Mouse (Mus musculus) frontal cortex, postnatal 10 days (tissue): Measurements from ENCODE around the gene Relb.

Experiments
- DNase-seq, 2 experiments: peaks; one replicate each; pipeline ENCODE4 v3.0.0; 2022; ENCODE audit warnings: low spot score in 2 of 2, mixed read lengths in 1 of 2

The Relb gene

DNA sequence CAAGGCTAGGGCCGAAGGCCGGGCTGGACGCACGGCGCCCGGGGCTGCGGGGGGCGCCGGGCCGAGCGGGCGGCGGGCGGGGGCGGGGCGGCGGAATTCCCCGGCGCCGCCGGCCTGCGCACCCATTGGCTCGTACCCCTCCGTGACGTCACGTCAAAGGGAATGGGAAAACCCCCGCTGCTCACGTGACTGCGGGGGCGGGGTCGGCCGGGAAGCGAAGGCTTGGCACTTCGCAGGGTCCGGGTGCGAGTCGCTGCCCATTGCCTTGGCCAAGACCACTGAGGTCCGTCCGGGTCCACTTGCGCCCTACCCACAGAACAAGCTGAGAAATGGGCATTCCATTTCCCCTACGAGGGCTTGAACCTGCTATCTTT, at the start of gene Relb:
Gene Relb, minus strand, starts transcription at position 78 of the 374 bp plus-strand sequence.
- DNase-seq, result peak; percentile 85 to 92

GRCm38 (mm10) chr7:19678901-19679300, 49.7 kb upstream of the Relb start:
- DNase-seq, result no peak

GRCm38 (mm10) chr7:19677872-19678271, 48.6 kb upstream of the Relb start, which contains the start of gene Apoc2:
TSS of gene Apoc2 (minus strand) at chr7:19677941.
- DNase-seq, result no peak

- DNase-seq, result no peak
Measured at GRCm38 (mm10) chr7:19676662-19677061, 47.4 kb upstream of the Relb start.

DNA sequence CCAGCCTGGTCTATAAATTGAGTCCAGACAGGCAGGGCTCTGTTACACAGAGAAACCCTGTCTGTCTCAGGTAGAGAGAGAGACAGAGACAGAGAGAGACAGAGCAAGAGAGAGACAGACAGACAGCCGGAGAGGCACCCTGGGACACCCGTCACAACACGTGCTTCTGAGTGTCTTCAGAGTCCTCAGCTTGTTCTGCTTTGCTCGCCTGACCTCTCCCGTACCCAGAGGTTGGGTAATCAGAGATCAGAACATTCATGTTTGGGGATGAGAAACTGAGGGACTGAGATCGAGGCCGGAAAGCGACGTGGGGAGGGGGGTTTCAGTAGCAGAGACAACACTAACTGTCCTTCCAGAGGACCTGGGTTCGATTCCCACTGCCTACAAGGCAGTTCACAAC, 46.6 kb upstream of the Relb start:
- no peak for DNase-seq

DNA sequence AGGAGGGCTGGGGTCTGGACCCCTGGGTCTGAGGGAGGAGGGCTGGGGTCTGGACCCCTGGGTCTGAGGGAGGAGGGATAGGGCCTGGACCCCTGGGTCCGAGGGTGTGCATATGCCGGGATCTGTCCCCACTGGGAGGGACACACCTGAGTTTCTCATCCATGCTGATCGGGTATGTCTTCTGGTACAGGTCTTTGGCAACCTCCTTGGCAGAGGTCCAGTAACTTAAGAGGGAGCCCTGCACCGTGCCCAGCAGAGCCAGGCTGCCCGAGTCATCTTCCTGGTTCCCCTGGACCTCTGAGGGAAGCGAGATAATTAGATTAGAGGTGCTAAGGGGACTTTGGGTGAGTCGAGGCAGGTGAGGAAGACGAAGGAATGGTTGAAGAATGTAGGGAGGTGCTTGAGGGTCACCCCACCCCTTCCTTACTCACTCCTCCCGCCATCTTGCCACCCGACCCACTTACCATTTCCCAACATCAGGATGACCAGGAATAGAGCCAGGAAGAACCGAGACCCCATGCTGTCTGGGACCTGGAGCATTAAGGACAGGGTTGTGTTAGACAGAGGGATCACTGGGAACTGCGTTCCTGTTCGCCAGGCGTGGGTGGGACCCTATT, 44.0 kb upstream of the Relb start:
- no peak for DNase-seq

GRCm38 (mm10) chr7:19671511-19671910, 42.3 kb upstream of the Relb start:
- DNase-seq, result no peak

- DNase-seq, result peak; percentile 88 to 90
Measured at GRCm38 (mm10) chr7:19668947-19669721, 39.9 kb upstream of the Relb start.

DNA sequence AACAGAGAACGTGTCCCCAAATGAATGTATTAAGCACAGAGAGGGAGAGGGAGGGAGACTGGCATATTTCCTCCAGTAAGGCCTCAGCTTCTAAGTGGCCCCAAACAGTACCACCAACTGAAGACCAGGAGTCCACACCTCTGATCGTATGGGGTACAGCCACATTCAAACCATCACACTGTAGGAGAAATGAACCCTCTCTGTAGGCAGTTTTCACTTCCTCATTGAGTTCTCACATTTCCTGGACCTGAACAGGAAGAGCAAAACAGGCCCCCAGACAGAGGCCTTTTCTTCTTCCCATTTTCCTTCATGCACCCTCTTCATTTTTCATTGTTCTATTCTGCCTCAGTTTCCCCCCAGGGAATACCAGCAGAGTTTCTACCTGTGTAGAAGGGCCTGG, 38.2 kb upstream of the Relb start:
- DNase-seq, result no peak

GRCm38 (mm10) chr7:19666750-19667149, 37.5 kb upstream of the Relb start:
- DNase-seq, result no peak

- DNase-seq, result peak; percentile 94 to 96
Measured at GRCm38 (mm10) chr7:19664955-19665841, 36.0 kb upstream of the Relb start, which contains the start of gene Clptm1. TSS of gene Clptm1 (minus strand) at chr7:19665033.

DNA sequence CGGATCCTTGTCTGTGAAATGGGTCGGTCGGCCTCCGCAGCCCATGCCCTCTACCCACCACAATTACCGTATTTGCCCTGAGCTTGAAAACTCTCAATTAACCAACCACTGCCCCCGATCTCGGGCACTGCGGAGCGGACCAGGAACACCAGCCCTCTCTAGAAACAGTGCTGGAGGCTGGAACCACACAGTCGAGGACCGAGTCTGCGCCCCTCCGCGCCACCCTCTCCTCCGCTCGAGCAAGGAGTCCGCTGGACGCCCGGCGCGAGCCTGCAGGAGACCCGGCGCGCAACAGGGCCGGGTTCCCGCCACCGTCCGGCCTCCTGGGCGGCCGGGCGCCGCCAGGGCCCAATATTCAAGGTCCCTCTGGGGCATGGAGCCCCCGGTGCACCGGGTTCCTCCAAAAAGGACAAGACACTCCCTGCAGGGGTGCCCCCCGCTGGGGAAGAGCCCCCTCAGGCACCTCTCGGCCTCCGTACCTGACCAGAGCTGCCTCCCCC, 35.3 kb upstream of the Relb start:
- peak in 1 of 2 experiments; percentile 36 for DNase-seq

GRCm38 (mm10) chr7:19663940-19664339, 34.7 kb upstream of the Relb start:
- DNase-seq, result peak in 1 of 2 experiments; percentile 26

GRCm38 (mm10) chr7:19652614-19653013, 23.4 kb upstream of the Relb start:
- no peak for DNase-seq

- no peak for DNase-seq
Measured at GRCm38 (mm10) chr7:19651063-19651786, 22.0 kb upstream of the Relb start.

DNA sequence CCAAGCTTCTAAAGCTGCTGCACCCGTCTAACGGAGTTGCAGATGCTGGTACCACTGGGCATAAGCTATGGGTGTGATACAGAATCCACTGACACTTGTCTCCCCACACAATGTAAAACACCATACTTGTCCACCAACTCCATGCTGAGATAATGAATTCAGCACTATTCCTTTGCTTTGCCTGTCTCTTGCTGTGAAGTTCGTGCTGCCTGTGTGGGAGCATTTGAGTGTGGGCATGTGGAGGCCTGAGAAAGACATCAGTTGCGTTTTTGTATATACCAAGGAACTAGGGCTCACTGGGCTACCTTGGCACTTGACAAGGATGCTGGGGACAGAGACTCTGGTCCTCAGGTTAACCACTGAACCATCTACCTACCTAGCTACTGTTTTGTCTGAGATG, 12.0 kb upstream of the Relb start:
- no peak for DNase-seq

DNA sequence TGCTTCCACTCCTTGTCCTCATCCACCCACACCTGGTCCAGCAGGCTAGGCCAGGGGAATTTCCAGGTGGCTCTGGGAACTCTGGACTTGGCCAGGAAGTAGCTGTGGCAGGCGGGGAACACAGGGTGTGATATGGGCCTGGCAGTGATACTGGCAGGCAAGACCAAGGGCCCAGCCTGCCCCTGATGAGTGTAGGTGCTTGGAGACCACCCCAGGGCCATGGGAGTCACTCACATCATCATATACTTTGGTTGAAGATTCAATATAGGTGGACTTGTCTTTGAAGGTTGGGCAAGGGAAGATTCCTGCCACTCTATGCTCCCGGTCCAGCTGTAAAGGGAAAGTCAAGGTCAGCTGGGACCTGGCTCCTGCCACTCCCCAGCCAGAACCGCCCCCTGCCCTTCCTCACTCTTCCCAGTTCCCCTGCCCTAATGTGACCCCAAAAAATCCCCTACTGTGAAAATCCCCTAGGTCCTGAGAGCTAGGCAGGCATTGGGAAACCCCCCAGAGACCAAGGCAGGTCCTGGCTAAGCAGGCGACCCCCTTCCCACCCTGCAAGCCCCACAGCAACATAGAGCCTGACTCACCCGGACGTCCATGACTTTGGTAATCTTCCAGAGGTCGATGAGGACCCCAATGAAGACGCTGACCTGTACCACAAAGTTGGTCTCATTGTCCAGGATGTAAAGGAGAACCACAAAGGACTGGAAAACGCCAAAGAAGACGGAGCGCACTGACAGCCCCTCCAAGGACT, 6.0 kb upstream of the Relb start:
- no peak for DNase-seq

- no peak for DNase-seq
Measured at GRCm38 (mm10) chr7:19634591-19634990, 5.4 kb upstream of the Relb start.

- DNase-seq, result no peak
Measured at GRCm38 (mm10) chr7:19633855-19634254, 4.6 kb upstream of the Relb start.

GRCm38 (mm10) chr7:19633197-19633596, 4.0 kb upstream of the Relb start:
- peak in 1 of 2 experiments; percentile 19 for DNase-seq

DNA sequence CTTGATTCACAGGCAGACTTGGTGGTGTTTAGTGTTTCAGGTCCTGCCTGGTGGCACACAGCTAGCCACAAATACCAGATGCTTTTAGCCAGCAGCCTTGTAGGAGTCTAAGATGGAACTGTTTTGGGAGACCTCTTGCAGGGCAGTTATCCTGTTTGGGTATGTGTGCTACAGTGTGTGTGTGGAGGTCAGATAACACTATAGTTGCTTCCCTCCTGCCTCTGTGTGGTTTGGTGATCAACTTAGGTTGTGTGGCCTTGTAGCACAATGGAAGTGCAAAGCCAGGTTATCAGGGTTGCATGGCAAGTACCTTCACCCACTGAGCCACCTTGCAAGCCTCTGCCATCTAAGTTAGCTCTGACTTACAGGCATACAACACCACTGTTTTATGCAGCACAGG, 3.5 kb upstream of the Relb start:
- no peak for DNase-seq
